Mouse (Mus musculus): ENCODE measurements around the gene Rptor. TPM values are rescaled to one million over a fixed set of nuclear protein-coding genes. Genes with fewer than 3 reads are reported as not detected.

Rptor gene
- 1.3 TPM for polyA plus RNA-seq (2014; fragmentation: Illumina TruSeq; extraction: RNeasy Lipid Tissue Mini Kit (QIAGEN cat#74804); ENCODE audit: low replicate concordance)

GRCm38 (mm10) chr11:119602763-119603526, at the start of gene Rptor:
Gene Rptor (plus strand): TSS chr11:119602905.

GRCm38 (mm10) chr11:119913291-119913934, 310.7 kb downstream of the Rptor start, which contains the start of gene Chmp6:
Gene Chmp6 (plus strand): TSS chr11:119913441.

GRCm38 (mm10) chr11:119942727-119943427, 340.2 kb downstream of the Rptor start, which contains the start of gene Baiap2:
Gene Baiap2 (plus strand): TSS chr11:119942763.

Other genes starting within 250 kb of the Rptor start
- gene Sgsh, start 247.4 kb upstream of the Rptor start, polyA plus RNA-seq (2014; fragmentation: Illumina TruSeq; extraction: RNeasy Lipid Tissue Mini Kit (QIAGEN cat#74804); ENCODE audit: low replicate concordance) = 0.74 TPM
- 1.4 TPM for gene Slc26a11, start 247.3 kb upstream of the Rptor start, polyA plus RNA-seq (2014; fragmentation: Illumina TruSeq; extraction: RNeasy Lipid Tissue Mini Kit (QIAGEN cat#74804); ENCODE audit: low replicate concordance)
- gene Rnf213, start 209.8 kb upstream of the Rptor start, polyA plus RNA-seq (2014; fragmentation: Illumina TruSeq; extraction: RNeasy Lipid Tissue Mini Kit (QIAGEN cat#74804); ENCODE audit: low replicate concordance) = 115 TPM
- gene Endov, start 111.6 kb upstream of the Rptor start, polyA plus RNA-seq (2014; fragmentation: Illumina TruSeq; extraction: RNeasy Lipid Tissue Mini Kit (QIAGEN cat#74804); ENCODE audit: low replicate concordance) = 0.33 TPM
- gene Nptx1, start 55.2 kb upstream of the Rptor start, polyA plus RNA-seq (2014; fragmentation: Illumina TruSeq; extraction: RNeasy Lipid Tissue Mini Kit (QIAGEN cat#74804); ENCODE audit: low replicate concordance) = 0.93 TPM

Measured in small intestine, adult 10 weeks (tissue).